Mouse (Mus musculus) G1E (cell line): ENCODE measurements around the gene Kcmf1. TPM values are rescaled to one million over a fixed set of nuclear protein-coding genes. Genes with fewer than 3 reads are reported as not detected.
A peak's percentile ranks its signal among the peaks of the same experiment; 100 is the strongest.

Source experiments
- ATAC-seq: 2 replicates; pipeline ENCODE4 v1.8.0; 2016; ENCODE audit warnings: mild to moderate bottlenecking; ENCODE audit not compliant: insufficient number of reproducible peaks, poor library complexity, low FRiP score, severe bottlenecking; ENCODE audit errors: extremely low read depth
- DNase-seq: peaks from one replicate; pipeline ENCODE4 v3.0.0; 2012; ENCODE audit warnings: low spot score
- H3K27me3 ChIP-seq: 2 replicates; pipeline ENCODE4 v1.6.1; 2012; ENCODE audit warnings: mild to moderate bottlenecking, low read length, inconsistent platforms; ENCODE audit not compliant: insufficient read depth
- H3K36me3 ChIP-seq: replicated peaks from 2 replicates; pipeline ENCODE3; 2012; ENCODE audit warnings: mild to moderate bottlenecking, inconsistent platforms
- H3K4me1 ChIP-seq: 2 replicates; pipeline ENCODE4 v1.6.1; 2012; ENCODE audit warnings: low read depth, low read length, inconsistent platforms, mixed read lengths; ENCODE audit not compliant: insufficient read depth
- H3K4me3 ChIP-seq: 2 replicates; pipeline ENCODE4 v1.5.1; 2012; ENCODE audit warnings: low read depth, mild to moderate bottlenecking, inconsistent platforms, low read length, moderate library complexity, mixed read lengths
- H3K9me3 ChIP-seq: replicated peaks from 2 replicates; pipeline ENCODE4 v1.6.1; 2012; ENCODE audit warnings: inconsistent platforms
- CTCF ChIP-seq: IDR thresholded peaks from 2 replicates; pipeline ENCODE4 v1.5.1; 2012; ENCODE audit warnings: low read depth, low read length, inconsistent platforms, mixed read lengths
- GATA1 ChIP-seq: IDR thresholded peaks from 2 replicates; pipeline ENCODE4 v1.6.1; 2012; ENCODE audit warnings: borderline replicate concordance, low read length, inconsistent platforms, mixed read lengths
- GATA2 ChIP-seq: IDR thresholded peaks from 2 replicates; pipeline ENCODE4 v1.6.1; 2012; ENCODE audit warnings: low read depth, low read length, inconsistent platforms, borderline replicate concordance
- POLR2AphosphoS5 ChIP-seq: IDR thresholded peaks from 2 replicates; pipeline ENCODE4 v1.6.1; 2012; ENCODE audit warnings: low read depth, low read length, inconsistent platforms; ENCODE audit not compliant: insufficient replicate concordance
- TAL1 ChIP-seq: conservative IDR thresholded peaks from 2 replicates; pipeline ENCODE4 v1.6.1; 2012; ENCODE audit warnings: low read depth, low read length, inconsistent platforms, mixed read lengths
- polyA plus RNA-seq: library from polyadenylated mRNA; stranded (reverse); fragments of >175 nt; gene quantifications from 2 replicates; pipeline ENCODE4 v1.2.3, GENCODE M21; 2012
- total RNA-seq, 2 experiments: library from RNA; stranded (forward) in 1 of 2; stranded (reverse) in 1 of 2; fragments of 200-1000 nt in 1 of 2; fragments of >200 nt in 1 of 2; fragmentation: Nextera tagmentation in 1 of 2; gene quantifications; 2 replicates each; pipeline ENCODE4 v1.2.3; 2014 to 2017

Kcmf1 gene
- total and polyA plus RNA-seq, 3 experiments, result 65.2 to 102 (median 88.5) TPM

DNA sequence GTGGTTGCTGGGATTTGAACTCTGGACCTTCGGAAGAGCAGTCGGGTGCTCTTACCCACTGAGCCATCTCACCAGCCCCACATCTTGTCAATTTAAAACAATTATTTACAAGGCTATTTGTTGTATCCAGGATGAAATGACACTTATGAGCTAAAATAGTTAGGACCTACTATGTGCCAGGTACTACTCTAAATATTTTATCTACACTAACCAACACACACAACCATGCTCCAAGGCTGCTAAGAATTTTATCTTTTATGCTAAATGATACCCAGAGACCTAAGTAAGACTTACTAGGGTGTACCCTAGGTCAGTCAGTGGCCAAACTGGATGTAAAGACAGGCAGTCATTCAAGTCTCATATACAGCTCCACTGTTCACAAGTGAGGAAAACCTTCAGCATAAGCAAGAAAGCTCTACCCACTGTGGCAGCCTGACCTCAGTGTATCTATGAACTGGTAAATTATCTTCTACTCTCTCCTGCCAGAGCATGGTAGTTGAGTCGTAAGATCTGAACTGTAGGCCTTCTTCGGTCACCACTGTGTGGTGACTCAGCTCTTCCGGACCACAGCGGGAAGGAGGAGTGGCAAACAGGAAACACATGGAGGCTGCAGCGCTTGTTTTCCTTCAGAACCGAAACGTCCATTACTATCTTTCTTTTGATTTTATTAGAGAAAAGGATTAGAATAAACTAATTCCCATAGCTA lies 18.7 kb downstream of the Kcmf1 start:
- H3K4me1 ChIP-seq, result peaks cover 25% of the 10 kb centered on the region
- TF ChIP-seq TAL1 (no peak), GATA1 (no peak), CTCF (no peak), POLR2AphosphoS5 (no peak), GATA2 (no peak)
- H3K9me3 ChIP-seq, result no peaks in the 10 kb centered on the region
- peaks cover 48% of the 10 kb centered on the region for H3K36me3 ChIP-seq
- peak; percentile 89 for ATAC-seq
- DNase-seq, result peak; percentile 15
- H3K27me3 ChIP-seq, result no peaks in the 10 kb centered on the region
- H3K4me3 ChIP-seq, result no peak overlapping the region

DNA sequence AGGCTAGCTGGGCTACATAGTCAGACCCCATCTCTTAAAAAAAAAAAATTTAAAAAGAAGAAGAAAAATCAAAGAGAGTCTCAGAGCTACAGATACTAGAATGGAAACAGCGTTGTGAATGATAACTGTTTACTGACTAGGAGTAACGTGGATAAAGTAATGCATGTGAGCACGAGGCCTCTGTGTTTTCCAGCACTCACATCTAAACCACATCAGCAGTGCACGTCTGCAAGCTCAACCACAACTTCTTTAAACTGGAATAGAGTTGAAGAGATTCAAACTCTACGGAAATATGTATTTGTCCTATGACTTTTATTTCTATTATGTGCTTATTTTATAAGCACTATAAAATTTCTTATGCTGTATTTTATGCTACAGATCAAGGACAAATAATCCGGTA lies 23.1 kb downstream of the Kcmf1 start:
- Histone ChIP-seq H3K9me3 (no peaks in the 10 kb centered on the region), H3K36me3 (peaks cover 47% of the 10 kb centered on the region), H3K27me3 (no peaks in the 10 kb centered on the region), H3K4me1 (peaks cover 20% of the 10 kb centered on the region), H3K4me3 (no peak overlapping the region)
- DNase-seq (no peak), ATAC-seq (no peak)
- TF ChIP-seq GATA1, result no peak
- no peak for TF ChIP-seq CTCF

DNA sequence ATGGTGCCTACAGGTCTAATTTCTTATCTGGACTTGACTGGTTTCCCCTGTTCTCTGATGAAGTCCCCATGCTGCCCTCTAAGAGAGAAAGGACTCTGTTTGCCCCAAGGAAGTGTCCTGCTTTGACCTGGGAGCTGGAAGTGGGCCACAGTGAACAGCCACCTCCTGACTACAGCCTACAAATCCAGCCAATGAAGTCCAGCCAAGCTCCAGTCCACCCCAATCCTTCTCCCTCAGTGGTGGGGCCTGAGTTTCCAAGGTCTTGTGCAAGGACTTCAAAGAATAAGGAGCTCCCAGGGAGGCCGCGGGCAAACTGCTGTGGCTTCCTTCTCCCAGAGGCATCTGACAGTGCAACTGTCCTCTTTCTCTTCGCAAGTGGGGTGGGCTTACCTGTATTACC lies 26.4 kb downstream of the Kcmf1 start:
- Histone ChIP-seq H3K9me3 (no peaks in the 10 kb centered on the region), H3K36me3 (peaks cover 49% of the 10 kb centered on the region), H3K4me3 (no peak overlapping the region), H3K4me1 (peaks cover 37% of the 10 kb centered on the region), H3K27me3 (no peaks in the 10 kb centered on the region)
- no peak for DNase-seq
- no peak for ATAC-seq
- TF ChIP-seq GATA2 (no peak), POLR2AphosphoS5 (no peak), TAL1 (no peak), CTCF (no peak), GATA1 (no peak)

DNA sequence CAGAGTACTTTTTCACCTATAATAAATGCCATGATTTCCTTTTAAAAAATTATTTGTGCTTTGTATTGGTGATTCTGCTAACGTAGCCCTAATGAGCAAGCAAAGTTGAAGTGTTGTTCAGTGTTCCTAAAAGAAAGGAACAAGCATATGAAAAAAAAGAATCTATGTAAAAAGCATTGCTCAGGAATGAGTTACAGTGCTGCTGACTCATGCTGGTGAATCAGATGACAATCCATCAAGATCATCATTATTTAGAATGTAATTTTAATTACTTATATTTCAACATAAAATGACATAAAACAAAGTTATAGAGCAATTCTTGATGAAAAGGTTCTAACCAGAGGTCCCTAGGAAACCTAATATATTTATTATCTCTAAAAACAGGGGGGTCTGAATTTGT lies 27.5 kb downstream of the Kcmf1 start:
- TF ChIP-seq GATA1 (no peak), GATA2 (no peak)
- no peak for ATAC-seq
- Histone ChIP-seq H3K36me3 (peaks cover 52% of the 10 kb centered on the region), H3K27me3 (no peaks in the 10 kb centered on the region), H3K4me1 (peaks cover 40% of the 10 kb centered on the region), H3K9me3 (no peaks in the 10 kb centered on the region), H3K4me3 (no peak overlapping the region)
- DNase-seq, result no peak

DNA sequence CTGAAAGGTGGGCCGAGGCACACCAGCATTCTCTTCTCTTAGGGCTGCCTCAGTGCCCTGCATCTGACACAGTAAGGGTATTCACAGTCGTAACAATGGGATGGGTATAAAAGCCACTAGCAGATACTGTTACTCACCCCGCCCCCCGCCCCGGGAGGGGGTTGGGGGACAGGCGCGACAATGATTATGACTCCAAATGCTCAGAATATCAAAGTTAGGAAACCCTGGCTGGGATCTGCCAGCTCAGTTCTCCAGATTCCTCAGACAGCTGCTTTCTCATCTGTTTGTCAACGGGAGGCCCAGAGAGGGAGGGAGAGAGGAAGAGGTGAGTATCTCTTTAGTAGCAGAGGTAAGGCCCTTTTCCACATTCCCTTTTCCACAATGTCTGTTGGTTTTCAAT lies 30.2 kb downstream of the Kcmf1 start:
- ATAC-seq, result no peak

GRCm38 (mm10) chr6:72868688-72869087 lies 31.1 kb downstream of the Kcmf1 start:
- peaks cover 60% of the 10 kb centered on the region for H3K36me3 ChIP-seq
- TF ChIP-seq GATA1, result no peak
- H3K4me1 ChIP-seq, result peaks cover 38% of the 10 kb centered on the region
- H3K9me3 ChIP-seq, result no peaks in the 10 kb centered on the region
- ATAC-seq, result no peak
- no peaks in the 10 kb centered on the region for H3K27me3 ChIP-seq
- DNase-seq, result no peak
- no peak overlapping the region for H3K4me3 ChIP-seq

More for the DNA sequence above, 30.2 kb downstream of the Kcmf1 start:
- no peak for DNase-seq
- TF ChIP-seq GATA2, result no peak
- no peak for TF ChIP-seq CTCF
- no peak for TF ChIP-seq POLR2AphosphoS5
- TF ChIP-seq GATA1, result no peak
- TF ChIP-seq TAL1, result no peak
- Histone ChIP-seq H3K27me3 (no peaks in the 10 kb centered on the region), H3K4me1 (peaks cover 39% of the 10 kb centered on the region), H3K4me3 (no peak overlapping the region), H3K9me3 (no peaks in the 10 kb centered on the region), H3K36me3 (peaks cover 55% of the 10 kb centered on the region)

GRCm38 (mm10) chr6:72867746-72868145 lies 32.0 kb downstream of the Kcmf1 start:
- Histone ChIP-seq H3K27me3 (no peaks in the 10 kb centered on the region), H3K9me3 (no peaks in the 10 kb centered on the region), H3K4me1 (peaks cover 34% of the 10 kb centered on the region), H3K36me3 (peaks cover 57% of the 10 kb centered on the region), H3K4me3 (no peak overlapping the region)
- ATAC-seq (no peak), DNase-seq (no peak)
- no peak for TF ChIP-seq TAL1
- no peak for TF ChIP-seq GATA2
- no peak for TF ChIP-seq GATA1
